Mouse (Mus musculus) layer of hippocampus, adult 9-10 months (tissue): ENCODE measurements around the gene Tril.

Experiments used
- DNase-seq: peaks from one replicate; pipeline ENCODE4 v3.0.0; 2022; ENCODE audit warnings: low spot score

The Tril gene

DNA sequence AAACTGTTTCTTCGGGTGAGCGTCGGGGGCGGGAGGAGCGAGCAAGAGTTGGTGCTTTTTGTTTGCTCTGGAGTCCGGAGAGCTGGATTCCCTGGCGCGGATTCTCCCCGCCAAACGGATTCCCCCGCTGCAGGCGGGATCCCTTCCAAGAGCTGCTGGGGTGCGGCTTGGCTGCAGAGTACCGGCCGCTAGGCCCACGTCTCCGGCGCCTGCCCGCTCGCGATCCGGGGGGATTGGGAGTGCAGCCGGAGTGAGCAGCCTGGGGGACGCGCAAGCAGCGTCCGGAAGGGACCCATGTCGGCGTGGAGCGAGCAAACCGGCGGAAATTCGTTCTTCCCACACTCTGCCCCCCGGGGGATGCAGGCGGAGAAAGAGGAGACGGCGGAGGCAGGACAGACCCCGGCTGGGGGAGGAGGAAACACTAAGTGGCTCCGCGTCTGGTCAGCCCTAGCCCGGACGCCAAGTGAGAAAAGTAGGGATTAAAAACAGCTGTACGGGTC, at the start of gene Tril:
Tril (minus strand) TSS at position 345 of the 500 bp plus-strand sequence.
- no peak for DNase-seq

DNA sequence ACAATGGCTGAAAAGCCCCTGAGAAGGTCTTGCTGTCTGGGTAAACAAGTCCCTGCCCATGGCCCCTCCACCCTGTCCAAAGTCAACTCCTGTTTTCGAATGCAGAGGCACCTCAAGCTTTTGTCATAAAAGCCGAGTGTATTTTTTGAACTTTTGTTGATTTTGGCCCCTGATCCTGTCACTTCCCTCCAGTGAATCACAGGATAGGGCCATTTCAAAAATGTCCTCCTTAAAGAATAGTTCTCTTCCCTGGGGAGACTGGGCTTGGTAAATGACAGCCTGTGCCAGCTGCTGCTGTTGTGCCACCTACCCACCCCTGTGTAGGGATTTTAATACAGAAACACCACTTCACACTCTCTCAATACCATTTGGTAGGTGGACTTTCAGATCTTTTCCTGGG, 42.4 kb upstream of the Tril start:
- no peak for DNase-seq

DNA sequence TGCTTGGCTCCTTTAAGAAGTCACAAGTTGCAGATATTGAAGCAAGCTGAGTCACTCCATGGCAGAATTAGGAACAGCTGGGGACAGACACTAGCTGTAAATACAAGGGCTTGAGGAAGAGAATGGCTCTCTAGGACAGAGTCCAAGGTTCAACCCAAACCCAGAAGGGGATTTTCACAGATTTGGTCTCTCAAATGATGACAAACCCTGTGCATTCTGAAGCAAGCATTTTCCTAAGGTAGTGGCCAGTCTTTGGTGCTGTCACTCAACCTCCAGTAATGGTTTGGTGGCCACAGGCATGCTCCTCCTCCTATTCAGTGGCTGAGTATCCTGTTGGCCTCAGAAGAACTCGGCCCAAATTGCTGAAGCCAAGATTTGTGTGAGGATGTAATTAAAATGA, 38.5 kb upstream of the Tril start:
- no peak for DNase-seq

DNA sequence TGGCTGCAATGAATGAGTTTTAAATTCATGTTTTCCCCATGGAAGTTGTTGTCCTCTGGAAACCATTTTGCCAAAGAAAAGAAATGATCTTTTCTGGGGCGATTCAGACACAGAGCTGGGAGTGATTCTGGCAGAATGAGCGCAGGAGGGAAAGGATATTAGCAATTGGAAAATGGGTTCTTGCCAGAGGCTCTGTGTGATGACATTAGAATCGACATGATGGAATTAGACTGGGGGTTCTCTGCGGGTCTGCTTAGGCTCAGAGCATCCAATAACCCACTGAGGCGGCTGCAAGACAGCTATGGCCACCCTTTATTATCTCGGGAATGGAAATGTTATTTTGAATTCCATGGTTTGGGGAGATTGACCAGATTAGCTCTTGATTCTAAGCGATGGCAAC, 37.2 kb upstream of the Tril start:
- no peak for DNase-seq

DNA sequence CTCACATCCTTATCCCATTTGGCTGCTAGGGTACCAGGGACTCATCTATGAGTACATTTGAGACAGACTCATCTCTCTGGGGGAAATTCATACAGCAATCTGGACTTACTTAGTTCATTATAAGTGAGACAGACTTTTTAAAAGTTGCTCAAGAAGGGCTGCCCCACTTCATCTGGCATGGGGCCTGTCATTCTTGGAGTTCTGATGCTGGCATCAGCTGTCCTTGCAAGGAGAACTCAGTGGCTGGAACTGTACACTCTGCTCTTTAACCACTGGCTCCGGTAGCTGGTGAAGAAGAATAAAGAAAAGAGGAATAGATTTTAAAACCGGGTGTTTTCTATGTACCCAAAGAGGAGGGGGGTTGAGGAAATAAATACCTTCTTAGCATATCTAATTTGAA, 36.1 kb upstream of the Tril start:
- no peak for DNase-seq

DNA sequence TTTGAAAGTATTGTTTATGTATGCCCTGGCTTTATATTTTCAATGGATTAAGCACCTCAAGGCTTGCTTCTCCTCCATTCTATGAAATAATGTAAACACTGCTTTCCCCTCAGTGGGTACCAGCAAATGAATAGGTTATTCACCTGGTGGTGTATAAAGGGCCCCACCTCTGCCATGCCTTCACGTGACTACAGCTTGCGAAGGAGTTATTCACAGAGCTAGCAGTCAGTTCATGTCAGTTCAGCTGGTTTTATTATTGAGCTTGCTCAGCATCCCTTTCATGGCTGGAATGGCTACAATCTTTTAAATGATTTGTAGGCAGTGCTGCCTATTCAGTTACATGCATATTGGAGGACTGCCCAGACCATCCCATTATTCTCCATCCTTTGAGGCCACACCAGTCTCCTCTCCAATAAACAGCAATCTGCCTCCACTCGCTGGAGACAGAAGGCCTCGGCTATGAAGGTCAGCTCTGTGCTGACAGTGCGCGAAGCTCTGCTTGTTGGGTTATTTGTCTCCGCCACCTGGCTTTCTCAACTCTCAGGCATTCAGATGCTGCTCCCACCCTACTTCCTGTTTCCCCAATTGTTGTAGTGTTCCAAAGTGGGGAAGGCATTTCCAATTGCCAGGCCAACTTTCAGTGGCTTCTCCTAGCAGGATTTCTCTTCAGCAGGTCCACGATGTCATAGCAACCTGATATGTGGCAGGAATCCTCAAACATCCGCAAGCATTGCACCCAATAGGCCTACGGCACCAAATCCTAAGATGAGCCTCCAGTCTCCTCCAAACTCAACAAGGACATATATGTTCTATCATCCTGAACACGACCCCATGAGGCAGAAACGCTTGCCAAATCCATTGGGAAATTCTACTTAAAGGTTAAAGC, 34.6 kb upstream of the Tril start:
- DNase-seq, result no peak

DNA sequence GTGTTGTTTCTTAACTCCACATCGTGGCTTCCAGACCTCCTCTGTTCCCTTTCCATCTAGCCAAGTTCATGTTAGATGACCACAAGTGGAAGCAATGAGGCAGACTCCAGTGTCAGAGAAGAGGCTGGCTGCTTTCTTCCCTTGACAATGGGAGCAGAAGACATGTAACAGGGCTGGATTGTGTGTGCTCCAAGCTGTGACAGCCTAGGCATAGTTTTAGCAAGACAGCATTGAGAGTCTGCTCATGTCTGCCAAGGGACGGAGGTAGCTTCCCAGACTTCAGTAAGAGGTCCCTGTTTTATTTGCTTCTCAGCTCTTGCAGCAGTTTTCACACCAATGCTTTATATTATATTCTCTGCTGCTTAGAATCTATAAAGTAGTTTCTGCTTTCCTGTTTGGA, 33.6 kb upstream of the Tril start:
- DNase-seq, result no peak

DNA sequence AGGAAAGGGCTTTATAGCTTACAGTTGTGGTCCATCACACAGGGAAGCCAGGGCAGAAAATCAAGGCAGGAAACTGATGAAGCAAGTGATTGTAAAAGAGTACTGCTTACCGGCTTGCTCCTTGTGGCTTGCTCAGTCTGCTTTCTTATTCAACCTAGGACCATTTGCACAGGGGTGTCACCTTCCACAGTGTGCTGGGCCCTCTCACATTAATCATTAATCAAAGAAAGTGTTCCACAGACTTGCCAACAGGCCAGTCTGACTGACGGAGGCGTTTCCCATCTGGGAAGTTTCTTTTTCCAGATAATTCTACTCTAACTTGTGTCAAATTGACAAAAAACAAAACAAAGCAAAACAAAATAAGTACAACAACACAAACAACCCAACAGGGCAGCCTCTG, 32.9 kb upstream of the Tril start:
- DNase-seq, result no peak

DNA sequence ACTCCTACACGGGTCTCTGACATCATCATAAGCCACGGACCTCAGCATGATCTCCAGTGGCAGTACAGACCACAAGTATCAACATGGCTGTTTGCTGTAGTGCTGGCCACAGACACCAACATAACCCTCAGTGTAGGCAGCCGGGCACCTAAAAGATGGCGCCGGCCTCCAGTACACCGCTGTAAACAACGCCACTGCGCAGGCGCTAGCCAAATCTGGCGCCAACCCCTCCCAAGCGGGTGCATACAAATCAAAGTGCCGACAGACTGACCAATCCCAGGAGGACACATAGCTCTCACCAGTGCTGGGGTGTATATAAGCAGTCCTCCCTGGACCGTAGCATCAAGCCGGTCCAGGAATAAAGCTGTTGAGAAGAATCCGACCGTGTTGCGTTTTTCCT, 24.0 kb upstream of the Tril start:
- no peak for DNase-seq

DNA sequence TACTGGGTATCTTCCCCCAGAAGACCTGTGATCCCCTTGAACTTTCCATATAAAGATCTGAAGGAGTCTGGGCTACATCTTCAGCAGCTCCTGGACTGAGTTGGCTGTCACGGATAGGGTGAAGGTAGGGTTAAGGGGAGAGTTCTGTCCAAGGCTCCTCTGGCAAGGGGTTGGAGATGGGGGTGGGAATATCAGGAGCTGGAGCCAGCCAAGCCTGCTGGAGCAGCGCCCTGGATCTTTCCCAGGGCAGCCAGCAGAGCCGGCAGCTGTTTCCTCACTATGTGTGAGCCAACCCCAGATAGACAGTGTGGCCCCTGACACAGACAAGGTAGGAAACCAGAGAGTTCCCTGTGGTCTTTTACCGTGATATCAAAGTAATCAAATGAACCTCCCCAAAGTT, 4.6 kb upstream of the Tril start:
- no peak for DNase-seq

DNA sequence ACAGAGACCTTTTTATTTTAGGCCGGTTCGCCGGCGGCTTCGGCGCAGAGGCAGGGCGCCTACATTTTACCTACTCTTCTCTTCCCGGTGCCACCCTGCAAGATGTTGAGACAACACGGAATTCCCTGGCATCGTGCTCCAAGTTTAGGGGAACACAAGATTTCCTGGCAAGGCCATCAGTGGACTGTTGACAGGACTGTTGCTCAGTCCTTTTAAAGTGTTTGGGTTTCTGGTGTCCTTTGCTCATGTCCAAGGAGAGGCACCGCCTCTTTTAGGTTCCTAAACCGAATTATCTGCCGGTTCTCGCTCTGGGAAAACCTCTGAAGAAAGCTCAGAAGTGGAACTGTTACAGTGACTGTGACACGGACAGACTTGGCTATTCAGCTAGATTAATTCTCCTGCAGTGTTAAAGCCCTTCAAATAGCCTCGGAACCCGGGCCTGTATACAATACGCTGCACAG, 441 bp upstream of the Tril start:
- DNase-seq, result no peak

DNA sequence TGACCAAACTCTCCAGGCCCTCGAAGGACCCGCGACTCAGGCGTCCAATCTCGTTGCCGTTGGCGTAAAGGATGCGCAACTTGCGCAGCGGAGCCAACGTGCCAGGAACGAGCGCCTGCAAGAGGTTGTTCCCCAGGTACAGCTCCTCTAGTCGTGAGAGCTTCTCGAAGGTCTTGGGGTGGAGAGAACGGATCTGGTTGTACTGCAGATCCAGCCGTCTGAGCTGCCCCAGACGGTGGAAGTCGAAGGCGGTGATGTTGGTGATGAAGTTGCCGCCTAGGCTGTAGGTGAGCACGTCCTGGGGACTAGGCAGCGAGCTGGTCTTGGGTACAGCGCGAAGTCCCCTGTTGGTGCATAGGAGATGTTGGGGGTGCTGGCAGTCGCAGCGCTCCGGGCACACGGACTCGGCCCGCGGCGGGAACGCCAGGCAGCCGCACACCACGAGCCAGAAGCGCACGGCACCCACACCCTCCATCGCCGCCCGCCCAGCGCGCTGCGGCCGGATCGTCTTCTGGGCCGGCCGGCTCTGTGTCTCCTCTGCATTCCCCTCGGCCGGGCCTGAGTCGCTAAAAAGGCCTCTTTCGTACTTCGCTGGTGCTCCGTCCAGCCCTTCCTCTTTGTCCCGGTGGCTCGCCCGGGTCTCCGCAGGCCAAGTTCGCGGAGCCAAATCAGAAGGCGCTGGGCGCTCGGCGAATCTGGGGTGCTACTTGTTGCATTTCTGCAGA, 707 bp downstream of the Tril start:
- DNase-seq, result no peak

DNA sequence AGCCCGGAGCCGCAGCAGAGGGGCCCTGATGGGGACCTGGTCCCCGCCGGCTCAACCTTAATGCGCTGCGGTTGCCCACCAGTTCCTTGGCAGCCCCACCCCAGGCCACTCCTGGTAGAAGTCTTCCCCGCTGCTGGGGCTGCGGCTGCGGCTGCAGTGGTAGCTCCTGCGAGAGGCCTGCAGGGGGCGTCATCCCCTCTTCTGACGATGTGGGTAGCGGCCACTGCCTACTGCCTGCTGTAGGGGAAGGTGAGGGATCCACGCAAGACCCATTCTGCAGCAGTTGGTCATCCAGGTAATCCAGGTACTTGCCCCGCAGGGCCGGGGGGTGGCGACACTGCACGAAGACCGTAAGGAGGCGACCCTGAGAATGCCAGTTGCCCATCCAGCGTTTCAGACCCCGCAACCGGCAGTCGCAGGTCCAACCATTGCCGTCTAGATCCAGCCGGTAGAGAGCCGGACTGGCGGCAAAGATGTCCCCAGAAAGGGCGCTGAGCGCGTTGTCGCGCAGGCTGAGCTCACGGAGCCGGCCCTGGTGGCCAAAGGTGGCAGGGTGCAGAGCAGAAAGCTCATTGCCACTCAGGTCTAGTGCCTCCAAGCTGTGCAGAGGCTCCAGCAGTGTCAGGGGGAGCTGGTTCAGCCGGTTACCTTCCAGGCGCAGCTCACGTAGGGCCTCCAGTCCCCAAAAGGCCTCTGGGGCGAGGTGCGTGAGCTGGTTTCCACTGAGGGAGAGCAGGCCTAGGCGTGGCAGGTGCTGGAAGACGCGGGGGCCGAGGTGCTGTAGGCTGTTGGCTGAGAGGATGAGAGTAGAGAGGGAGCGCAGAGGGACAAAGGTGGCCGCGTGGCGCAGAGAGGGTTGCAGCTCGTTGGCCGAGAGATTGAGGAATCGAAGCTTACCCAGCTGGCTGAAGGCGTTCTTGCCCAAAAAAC, 1.6 kb downstream of the Tril start:
- DNase-seq, result no peak

DNA sequence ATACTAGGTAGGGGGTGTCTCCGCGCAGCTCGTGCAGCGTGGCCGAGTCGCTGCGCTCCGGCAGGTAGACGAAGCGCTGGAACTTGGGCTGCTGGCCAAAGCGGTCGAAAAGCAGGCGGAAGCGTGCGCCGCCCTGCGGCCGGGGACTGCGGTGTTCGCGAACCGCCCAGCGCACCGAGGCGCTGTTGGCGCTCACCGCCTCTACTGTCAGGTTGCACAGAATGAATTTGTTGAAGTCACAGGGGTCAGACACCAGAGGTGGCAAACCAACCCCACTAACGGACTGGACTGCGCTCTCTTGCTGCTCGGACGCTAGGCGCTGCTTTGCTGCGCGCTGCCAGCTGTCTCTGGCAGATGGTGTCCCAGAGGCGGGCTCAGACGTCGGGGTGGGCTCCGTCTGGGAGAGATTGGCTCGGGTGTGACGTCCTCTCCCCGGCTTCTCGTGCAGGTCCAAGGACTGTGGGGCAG, 2.3 kb downstream of the Tril start:
- DNase-seq, result no peak

DNA sequence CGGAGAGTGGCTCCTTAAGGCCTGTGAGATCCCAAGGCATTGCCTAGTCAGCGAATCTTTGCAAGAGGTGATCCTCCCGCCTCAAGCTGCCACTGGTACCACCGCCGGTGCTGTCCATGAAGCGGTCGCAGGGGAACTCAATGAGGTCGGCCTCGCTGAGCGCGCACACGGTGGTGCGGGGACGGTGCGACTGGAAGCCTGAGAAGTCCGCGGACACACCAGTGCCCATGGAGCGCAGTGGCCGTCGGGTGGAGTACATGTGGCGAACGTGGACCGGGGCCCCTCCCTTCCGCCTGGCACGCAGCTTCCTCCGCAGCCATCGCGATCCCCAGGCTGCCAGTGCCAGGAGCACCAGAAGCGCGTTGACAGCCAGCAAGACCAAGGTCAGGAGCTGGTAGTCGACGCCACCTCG, 2.9 kb downstream of the Tril start:
- DNase-seq, result no peak

DNA sequence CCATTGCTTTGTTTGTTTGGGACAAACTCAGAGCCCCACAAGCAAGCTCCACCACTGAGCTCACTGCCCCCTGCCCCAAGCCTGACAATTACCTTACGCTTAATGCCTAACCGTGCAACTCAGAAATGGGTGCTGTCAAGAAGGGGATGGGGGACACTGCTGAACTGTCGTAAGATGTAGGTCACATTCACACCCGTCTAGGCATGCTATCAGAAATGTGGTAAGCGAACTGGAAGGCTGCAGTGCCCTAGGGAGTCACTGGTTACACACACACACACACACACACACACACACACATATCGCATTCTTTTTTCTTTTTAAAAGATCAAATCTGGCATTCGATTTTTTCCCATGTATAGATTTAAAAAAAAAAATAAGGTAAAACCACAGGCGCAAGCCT, 4.0 kb downstream of the Tril start:
- no peak for DNase-seq

DNA sequence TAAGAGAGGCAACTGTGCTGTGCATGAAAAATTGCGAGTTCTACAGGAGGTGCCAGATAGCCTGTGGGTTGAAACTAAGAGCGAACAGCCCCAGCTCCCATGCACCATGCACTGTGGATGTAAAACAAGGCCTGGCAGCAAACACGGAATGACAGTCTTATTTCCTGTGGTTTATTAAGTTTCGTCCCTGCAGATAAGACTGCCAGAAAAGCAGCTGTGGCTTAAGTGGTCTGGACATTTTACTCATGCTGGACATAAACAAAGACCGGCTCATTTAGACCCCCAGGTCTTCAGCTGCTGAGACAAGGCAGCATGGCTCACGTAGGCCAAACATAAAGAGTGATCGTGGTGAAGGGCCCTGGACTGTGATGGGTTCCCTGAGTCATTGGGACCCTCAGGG, 4.9 kb downstream of the Tril start:
- DNase-seq, result no peak

DNA sequence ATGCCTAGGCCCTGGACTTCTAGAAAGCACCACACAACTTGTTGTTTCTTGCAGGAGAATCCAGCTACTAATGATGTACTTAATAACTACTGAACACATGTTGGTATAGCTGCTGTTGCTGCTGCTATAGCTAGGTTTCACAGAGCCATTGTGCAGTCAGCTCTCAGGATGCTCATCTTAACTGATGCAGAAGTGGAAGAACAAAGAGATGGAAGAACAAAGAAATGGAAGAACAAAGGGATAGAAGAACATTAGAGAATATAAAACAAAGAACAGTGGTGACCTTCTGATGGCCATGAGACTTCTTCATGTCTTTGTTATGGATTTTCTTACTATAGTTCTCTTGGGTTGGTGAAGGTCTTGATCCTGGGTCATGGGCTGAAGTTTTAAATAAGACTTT, 6.4 kb downstream of the Tril start:
- no peak for DNase-seq

DNA sequence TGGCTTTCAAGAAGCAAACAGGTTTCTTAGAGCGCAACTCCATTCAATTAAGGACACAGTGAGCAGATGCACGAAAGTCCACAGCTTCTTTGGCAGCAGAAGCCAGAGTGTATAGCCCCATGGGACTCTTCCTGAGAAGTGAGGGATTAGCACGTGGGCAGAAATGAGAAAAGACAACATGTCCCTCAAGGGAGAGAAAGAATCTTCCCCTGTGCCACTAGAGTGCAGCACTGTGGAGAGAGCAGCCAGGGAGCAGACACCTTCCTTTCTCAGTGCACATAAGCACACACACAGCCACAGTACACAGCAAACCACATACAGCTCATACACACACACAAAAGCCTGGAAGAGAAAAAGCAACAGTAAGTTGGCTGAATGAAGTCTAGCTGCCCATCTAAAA, 8.4 kb downstream of the Tril start:
- no peak for DNase-seq

DNA sequence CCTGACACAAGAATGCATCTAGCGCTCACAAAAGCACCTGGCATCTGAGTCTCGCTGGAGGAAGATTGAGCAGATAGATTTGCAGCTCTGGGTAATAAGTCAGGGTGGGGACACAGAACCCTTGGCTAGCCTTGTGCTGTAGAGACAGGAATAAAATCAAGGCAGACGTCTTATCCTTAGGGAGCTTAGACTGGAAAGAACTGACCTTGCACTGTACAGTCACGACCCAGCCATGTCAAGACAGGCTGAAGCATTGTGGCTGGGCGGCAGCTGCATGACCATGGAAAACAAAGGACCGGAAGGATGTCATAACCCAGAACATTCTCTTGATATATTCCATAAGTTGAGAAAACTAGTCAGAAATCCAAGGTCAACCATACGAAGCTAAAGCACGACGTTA, 11.8 kb downstream of the Tril start:
- DNase-seq, result no peak

DNA sequence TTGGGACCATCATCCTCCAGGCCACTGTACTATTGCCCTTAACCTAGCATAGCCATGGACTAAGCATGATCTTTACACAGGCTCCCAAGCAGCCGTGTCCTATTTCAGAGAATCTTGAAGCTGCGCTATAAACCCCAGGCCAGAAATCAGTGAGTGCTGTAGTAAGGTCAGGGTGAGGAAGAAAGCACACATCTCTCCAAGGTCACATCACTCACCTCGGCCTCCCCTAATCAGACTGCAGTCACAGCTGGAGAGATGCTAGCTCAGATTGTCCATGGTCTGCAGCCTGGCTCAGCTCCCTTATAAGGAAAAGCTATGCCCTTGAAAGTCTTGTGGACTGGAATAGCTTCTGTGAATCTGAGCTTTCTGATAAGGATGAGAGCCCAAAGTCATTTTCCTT, 13.4 kb downstream of the Tril start:
- DNase-seq, result no peak

DNA sequence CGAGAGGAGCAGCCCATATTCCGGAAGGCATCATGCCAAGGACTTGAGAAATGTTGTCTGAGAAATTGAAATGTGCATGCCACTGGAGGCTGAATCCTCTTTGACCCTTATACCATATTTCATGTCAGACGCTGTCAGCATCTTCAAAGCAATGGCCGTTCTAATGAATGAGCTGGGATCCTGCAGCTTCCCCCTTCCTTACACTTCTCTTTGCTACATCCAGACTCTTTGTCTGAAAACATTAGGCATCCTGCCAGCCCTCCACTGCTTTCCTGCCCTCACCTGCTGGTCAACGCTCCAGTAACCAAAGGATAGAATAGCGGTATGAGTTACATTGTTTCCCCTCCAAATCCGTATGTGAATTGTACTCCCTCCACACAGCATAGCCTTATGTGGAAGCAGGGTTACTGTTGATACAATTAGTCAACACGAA, 14.0 kb downstream of the Tril start:
- DNase-seq, result no peak
